Mouse (Mus musculus): Measurements from ENCODE around the gene Arhgap10. TPM values are rescaled to one million over a fixed set of nuclear protein-coding genes. Genes with fewer than 3 reads are reported as not detected.

Arhgap10 gene
- 8.0 and 9.5 TPM in 2 replicates for polyA plus RNA-seq (2012; rRNA removed)

DNA sequence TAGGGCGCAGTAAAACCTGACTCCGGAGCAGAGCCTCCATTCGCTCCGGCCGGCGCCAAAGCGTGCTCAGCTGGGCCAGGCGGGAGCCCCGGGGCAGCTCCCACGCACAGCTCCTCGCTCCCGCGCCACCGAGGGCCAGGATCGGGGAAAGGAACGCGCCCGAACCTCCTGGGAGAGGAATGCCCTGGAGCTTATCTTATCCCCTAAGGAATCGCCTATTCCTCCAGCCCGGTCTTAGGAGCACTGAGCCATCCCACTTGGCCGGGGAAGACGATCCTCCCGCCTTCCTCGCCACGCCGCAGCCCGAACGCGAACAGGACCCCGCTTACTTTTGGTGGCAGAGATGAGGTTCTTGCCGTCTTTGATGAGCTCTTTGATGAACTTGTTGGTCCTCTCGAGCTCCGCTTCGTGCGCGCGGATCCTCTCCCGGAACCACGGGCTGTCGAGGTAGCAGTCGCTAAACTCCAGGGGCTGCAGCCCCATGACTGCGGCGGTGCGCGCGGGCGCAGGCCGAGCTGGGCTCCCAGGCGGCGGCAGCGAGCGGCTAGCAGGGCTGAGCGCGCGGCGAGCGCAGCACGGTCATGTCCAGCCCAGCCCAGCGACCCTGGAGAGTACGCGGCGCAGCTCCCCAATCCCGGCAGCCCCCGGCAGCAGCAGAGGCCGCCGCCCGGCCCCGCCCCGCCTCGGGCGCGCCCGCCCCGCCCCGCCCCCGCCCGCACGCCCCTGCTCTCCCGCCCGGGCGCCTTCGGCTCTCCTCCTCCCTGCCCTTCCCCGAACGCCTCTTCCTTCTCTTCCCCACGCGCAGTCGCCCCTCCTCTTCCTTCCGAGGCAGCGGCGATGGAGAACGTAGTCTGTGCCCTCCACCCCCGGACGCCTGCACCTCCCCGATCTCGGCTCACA is at the start of gene Arhgap10:
TSS of gene Arhgap10 (minus strand) at position 653 of the 900 bp plus-strand sequence.

DNA sequence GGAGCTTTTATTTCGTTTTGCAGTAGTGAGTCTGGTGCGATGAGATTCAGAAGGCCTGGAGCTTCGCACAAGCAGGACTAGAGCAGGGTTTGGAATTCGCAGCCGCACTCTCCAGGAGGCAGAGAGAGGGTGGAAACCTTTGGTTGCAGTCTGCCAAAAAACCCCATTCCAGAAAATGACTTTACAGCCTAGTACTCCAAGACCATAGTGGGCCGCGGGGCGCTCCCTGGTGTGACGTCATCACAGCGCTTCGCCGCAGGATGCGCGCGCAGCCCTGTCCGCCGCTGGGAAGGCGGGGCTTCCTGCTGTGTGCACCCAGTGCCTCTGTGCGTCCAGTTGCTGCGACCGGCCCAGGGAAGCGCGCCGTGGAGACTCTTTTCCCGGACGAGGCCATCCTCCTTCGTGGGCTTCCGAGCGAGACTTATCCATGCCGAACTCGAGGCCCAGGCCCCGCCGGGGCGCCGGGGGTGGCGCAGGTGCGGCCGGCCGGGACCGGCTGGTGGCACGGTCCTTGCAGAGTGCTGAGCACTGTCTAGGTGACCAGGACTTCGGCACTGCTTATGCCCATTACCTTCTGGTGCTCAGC is 31.5 kb upstream of the Arhgap10 start, which contains the start of gene Prmt9:
TSS of gene Prmt9 (plus strand) at position 277 of the 586 bp plus-strand sequence.

Other genes with a start within 250 kb of the Arhgap10 start
- 1.8 and 2.7 TPM in 2 replicates for gene Prmt9, start 31.4 kb upstream of the Arhgap10 start, polyA plus RNA-seq (2012; rRNA removed)
- gene Tmem184c, start 92.7 kb upstream of the Arhgap10 start, polyA plus RNA-seq (2012; rRNA removed): 0.65 and 0.88 TPM in 2 replicates
- gene Ednra, start 206.5 kb upstream of the Arhgap10 start, polyA plus RNA-seq (2012; rRNA removed): 0.97 and 2.5 TPM in 2 replicates

All from stomach, adult 2 months (tissue).